Mouse (Mus musculus) WW6 (cell line): ENCODE data around the gene Hip1.
"Not testable (repeated sequence)": the region's sequence is repeated elsewhere in the genome, so short reads cannot be mapped to it uniquely, and the experiment has no call there.

Source experiments
- DNase-seq: peaks from one replicate; pipeline ENCODE4 v3.0.0-alpha.2; 2013; ENCODE audit warnings: low read depth, low spot score

The Hip1 gene

DNA sequence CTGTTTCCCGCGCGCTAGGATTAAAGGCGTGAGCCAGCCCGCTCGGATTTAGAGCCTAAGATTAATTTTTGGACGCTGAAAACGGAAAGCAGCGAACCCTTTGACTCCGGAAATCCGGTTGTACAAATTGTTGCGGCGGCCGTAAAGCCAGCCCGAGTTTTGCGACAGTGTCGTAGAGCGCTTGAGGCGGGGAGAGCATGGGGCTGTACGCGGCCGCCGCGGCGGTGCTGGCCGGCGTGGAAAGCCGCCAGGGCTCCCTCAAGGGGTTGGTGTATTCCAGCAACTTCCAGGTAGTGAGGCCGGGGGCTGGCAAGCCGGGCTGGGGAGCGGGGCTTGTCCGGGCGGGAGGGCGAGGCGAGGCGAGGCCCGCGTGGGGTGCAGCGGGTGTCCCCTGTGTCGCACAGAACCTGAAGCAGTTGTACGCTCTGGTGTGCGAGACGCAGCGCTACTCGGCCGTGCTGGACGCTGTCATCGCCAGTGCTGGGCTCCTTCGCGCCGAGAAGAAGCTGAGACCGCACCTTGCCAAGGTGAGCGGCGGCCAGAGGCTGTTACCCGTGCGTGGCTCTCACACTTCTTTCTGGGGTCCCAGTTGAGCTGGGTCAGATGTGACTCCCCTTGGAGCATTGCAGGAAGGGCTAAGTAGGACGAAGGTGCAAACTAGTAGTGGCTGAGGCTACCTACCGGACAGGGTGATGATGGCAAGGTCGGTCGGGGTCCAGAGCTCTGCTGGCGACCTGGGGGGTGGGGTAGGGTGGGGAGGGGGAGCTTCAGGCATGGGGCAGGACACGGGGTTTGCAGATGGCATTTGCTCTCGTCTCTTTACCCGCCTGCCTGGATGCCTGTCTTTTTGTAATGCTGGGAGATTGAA lies 174.9 kb downstream of the Hip1 start, which contains the start of gene Nsun5:
TSS of gene Nsun5 (plus strand) at position 167 of the 868 bp plus-strand sequence.
- DNase-seq = peak; percentile 74

DNA sequence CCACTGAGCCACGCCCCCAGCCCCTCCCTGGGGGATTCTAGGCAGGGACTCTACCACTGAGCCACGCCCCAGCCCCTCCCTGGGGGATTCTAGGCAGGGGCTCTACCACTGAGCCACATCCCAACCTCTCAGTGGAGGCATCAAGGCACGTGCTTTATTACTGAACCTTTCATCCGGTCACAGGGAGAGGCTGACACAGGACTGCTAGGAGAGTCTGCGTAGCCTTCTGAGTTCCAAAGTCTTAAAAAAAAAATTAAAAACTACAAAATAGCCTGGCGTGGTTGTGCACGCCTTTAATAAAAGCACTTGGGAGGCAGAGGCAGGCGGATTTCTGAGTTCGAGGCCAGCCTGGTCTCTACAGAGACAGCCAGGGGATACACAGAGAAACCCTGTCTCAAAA lies 175.7 kb downstream of the Hip1 start:
- DNase-seq = not testable (repeated sequence)

DNA sequence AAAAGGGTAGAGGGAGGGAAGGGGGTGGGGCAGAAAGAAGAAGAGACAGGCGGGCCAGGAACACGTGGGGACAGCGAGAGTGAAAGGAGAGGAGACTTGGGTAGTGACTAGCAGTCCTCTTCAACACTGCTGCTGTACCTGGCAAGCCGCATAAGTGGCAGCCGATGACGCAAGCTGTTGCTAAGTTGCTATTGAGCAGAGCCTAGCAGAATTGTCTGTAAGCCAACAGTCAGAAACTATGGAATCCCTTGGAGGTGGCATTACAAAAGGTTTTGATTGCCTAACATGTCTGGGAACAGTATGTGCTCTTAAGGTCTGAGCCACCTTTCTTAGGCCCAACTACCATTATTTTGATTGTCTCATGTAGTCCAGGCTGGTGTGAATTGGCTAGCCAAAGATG lies 176.6 kb downstream of the Hip1 start:
- DNase-seq = no peak

DNA sequence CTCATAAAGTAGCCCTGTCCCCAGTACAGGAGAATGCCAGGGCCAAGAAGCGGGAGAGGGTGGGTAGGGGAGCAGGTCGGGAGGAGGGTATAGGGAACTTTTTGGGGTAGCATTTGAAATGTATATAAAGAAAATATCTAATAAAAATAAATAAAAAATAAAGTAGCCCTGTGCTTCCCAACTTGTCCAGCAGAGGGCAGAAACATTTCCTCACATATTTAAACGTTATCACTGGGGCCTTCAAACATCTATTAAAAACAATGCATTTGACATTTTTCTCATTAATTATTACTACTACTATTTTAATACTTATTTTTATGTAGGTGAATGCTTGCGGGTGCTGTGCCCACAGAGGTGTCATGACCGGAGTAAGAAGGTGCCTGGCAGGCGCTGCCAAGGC lies 177.1 kb downstream of the Hip1 start:
- DNase-seq = no peak

DNA sequence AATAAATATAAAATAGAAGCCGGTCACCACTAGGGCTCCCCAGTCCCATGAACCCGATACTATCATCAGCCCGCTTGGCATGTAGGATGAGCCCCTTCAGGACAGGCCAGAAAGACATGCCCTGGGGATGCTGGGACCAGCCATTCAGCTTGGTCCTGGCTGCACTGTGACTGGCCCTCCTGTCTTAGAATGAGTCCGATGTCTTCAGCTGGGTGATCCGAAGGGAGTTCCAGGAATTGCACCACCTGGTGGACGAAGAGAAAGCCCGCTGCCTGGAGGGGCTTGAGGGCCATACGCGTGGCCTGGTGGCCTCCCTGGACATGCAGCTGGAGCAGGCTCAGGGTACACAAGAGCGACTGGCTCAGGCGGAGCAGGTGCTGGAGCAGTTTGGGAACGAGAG lies 181.4 kb downstream of the Hip1 start:
- DNase-seq = no peak

DNA sequence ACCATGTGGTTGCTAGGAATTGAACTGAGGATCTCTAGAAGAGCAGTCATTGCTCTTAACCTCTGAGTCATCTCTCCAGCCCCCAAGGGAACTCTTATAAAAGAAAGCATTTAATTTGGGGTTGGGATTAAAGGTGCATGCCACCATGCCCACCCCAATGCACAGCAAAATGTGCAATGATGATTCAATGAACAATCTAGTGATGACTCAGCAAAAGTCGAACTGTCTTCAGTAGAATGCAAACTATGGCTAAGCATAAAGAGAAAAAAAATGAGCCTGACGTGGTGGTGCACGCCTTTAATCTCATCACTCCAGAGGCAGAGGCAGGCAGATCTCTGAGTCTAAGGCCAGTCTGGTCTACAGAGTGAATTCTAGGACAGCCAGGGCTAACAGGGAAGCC lies 182.3 kb downstream of the Hip1 start:
- DNase-seq = no peak

DNA sequence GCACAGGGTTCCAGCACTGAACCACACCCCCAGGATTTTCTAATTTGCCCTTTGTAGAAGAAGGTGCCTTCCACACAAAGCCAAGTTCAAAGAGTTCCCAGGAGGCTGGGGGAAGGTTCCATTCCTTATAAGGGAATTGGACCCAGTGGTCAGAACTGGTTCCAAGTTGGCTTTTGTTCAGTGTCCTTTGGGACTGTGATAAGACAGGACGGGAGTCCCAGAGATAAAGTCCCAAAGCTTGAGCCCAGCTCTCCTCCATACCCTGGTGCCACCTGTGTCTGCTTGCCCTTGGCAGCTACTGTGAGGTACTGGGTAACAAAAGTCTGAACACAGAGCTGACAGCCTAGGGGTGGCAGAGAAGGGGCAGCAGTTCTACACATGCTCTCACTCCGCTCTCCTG lies 185.1 kb downstream of the Hip1 start:
- DNase-seq = no peak

DNA sequence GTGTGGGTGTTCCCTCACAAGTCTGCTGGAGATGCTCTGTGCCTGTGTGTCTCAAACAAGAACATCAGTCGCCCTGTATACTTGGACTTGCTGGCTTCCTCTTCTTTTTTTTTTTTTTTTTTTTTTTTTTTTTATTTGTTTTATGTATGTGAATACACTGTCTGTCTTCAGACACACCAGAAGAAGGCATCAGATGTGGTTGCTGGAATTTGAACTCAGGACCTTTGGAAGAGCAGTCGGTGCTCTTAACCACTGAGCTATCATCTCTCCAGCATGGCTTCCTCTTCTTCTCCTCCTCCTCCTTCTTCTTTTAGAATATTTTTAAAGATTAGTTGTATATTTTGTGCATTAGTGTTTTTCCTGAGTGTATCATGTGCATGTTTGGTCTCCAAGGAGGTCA lies 187.4 kb downstream of the Hip1 start:
- DNase-seq = no peak
